Mouse (Mus musculus): ENCODE results near the gene Cdc42ep4.

The Cdc42ep4 gene

DNA sequence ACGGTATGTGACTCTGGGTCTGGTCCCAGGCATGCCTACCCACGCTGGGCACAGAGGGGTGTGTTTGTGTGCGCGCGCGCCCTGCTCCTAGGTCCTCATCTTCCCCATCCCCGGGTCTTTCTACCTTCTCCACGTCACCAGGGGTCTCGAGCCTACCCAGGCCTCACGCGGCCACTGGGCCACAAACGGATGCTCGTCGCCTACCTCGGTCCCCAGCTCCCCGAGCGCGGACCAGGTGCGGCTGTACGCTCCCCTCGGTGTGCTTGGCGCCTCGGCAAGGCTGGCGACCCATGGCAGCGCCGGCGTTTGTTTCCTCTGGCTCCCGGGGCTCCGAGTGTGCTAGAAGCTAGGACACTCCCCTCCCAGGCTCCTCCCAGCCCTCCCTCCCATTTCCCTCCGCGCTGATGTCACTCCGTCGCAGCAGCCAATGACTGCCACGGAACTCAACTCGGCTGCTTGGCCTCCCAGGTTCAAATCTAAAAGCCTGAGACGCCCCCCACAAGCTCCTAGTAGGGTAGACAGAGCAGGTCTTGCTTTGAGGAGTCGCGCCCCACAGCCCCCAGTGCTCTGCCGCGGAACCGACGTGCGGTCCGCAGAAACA, at the start of gene Cdc42ep4:
Cdc42ep4 (minus strand) TSS at position 398 of the 601 bp plus-strand sequence.
- peak; percentile 93 for DNase-seq (ENCODE audit: extremely low spot score, low spot score)

DNA sequence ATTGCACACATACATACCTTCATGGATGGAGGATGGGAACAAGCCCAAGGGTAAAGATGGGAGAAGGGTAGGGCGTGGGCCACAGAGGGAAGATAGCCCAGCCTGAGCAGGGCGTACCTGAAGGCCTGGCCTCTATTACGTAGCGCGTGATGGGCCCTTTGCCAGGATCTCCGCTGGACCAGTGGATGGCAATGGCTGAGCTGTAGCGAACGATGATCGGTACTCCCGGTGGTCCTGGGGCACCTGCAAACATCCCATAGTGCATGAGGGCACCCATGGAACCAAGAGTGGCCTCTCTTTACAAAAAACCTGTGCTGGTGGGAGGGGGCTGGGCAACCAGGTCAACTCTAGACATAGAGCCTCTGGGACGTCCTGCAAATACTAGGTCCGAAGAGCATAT, 48.3 kb upstream of the Cdc42ep4 start:
- no peak for DNase-seq (ENCODE audit: extremely low spot score, low spot score)

DNA sequence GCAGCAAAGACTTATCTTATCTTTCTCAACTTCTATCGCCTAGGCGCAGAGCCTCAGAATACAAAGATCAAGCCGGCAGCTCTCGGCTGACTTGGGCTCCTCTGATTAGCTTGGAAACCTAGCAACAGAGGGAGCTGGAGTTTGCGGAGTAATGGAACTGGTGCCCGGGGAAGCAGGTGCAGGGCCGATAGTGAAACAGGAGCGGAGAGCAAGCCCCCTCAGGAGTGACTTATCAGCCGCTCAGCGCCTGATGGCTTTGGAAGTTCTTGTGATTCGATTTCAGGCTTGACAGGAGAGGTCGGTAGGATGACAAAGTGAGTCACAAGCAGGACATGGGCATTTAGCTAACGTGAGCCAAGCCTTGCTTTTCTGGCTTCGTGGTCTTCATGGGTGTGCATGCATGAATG, 47.4 kb upstream of the Cdc42ep4 start:
- DNase-seq (ENCODE audit: extremely low spot score, low spot score), result no peak

DNA sequence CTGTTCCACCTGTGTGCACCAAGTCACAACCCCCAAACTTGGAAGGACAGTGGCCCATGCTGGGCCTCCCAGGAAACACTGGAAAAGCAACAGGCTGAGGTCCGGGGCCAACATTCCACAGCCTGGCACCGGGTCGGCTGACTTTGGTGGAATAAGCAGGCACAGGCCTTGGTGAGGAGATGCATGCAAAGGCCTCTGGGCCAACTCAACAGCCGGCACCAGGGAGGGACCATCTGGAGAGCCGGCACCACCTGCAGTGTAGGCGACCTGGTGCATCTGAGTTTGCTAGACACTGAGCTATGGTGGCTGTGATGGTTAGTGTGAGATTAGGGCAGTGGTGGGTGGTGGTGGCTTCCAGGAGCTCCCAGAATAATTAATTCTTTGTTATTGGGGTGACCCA, 46.3 kb upstream of the Cdc42ep4 start:
- DNase-seq (ENCODE audit: extremely low spot score, low spot score), result no peak

DNA sequence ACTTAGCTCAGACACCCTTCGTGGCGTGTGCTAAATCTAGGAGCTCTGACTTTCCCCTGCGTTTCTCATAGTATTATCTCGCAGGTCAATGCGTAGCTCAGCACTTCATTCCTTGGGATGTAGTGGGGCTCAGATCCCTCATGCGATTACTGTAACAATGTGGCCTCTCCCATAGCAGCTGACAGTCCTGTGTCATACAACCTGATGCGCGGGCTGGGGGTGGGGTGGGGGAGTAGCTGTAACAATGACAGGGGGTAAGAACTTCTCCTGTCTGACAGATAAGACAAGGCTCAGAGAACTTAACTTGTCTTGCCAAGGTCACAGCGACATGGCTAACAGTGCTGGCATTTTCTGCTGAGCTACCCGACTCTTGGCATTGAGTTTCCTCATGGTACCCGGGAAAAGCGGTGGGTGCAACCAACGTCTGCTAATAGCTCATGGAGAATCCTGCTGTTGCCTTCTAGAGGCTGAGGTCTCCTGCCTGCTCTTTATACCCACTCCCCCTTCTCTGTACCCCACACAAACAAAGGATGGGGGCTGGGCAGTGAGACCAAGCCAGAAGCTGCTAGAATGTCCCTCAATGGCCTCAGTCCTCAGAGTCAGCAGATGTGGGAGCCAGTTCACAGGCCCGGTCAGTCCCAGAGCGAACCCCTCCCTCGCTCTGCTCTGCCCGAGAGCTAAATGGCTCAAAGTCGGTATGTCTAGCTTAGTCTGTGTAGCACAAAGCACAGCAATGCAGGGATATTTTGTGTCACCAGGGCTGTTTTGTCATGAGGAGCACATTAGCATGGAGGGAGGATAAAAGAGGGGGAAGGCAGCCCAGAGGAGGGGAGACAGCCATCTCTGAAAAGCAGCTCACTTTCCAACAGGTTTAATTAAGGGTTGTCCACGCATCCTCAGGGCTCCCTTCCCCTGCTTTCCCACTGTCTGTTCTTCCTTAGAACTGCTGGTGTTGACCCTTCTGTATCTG, 45.6 kb upstream of the Cdc42ep4 start:
- no peak for DNase-seq (ENCODE audit: extremely low spot score, low spot score)

DNA sequence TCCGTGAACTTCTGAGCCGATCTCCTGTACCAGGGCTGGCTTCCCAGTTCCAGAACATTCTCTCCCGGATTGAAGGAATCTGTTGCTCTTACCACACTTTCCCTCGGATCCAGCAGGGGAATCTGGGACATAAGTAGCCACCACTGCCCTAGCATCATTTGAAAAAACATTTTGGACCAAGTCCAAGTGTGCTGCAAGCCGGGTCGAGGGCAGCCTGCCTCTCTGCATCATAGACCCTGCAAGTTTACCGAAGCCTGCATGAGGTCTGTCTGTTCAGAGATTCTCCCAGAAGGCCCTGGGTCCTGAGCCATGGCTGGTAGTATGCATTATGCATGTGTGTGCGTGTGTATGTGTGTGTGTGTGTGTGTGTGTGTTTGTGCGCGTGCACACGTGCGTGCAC, 44.2 kb upstream of the Cdc42ep4 start:
- no peak for DNase-seq (ENCODE audit: extremely low spot score, low spot score)

DNA sequence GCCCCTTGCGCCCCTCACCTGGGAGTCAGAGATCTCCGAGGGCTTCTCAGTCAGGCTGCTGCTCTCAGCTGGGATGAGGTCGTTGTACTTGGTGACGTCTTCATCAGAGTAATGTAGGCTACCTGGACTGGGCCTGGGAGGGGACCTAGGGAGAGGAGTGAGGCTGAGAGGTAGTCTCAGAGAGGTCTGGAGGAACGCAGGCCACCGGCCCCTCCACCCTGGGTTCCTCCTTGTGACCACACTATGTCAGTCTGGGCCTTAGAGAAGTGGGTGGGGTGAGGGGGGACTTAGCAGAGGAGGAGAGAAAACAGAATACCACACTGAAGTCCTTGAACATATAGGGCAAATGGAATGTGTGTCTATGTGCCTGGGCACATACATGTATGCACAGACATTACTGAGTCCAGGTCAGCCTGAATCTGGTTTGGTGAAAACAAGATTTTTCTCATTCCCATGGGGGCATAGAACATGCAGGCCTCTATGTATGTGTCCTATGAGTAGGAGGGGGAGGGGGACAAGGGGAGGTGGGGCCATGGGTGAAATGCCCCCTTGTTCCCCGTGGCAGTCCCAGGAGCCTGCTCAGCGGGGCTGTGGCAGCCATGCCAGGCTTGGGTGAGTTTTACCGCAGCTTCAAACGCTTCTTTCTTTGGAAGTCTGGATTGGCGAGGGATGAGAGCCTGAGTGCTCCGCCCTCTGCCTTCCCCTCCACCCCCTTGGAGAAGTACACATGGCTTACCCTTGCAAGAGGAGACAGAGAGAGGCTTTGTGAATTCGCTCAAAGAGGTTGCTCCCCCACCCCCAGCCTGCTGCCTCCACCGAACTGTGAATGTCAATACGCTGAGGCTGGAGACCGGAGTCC, 39.9 kb upstream of the Cdc42ep4 start:
- DNase-seq (ENCODE audit: extremely low spot score, low spot score), result no peak

DNA sequence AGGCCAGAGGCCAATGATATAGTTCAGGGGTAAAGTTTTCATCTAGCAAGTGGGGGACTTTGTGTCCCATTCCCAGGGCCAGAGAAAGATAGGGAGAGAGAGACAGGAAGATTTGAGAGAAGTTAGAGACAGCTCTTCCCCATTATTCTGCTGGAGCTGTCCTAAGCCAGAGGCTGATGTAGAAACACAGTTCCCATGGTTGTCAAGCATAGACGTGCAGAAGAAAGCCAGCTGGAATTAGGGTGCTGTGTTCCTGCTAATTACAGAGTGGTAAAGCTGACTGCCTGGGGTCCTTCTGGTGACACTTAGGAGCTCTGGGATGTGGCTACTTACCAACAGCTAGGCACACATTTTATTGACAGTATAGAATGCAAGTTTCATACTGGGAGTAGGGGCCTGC, 37.4 kb upstream of the Cdc42ep4 start:
- DNase-seq (ENCODE audit: extremely low spot score, low spot score), result no peak

DNA sequence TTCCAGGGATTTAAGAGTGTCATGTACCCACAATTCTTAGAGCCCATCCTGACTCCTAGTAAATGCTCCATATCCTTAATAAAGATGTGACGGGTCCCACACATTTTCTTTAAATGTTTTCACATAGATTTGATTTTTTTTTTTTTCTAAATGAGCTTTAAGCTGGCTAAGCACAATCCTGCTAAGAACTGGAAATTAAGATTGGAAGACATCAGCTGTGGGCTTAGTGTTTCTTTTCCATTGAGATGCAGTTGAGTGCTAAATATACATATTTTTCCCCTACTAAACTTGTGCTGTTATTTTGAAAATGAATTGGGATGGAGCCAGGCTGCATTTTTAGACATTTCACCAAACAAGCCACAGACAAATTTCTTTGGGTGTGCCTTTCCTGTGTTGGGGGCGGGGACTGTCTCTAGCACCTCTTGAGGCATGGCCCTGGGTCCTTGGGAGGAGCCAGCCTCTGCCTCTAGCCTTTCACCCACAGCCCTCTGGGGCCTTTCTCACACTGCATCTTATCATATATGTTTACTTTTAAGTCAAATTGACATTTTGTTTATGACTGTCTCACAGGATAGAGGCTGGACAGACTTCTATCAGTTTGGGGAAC, 36.6 kb upstream of the Cdc42ep4 start:
- no peak for DNase-seq (ENCODE audit: extremely low spot score, low spot score)

DNA sequence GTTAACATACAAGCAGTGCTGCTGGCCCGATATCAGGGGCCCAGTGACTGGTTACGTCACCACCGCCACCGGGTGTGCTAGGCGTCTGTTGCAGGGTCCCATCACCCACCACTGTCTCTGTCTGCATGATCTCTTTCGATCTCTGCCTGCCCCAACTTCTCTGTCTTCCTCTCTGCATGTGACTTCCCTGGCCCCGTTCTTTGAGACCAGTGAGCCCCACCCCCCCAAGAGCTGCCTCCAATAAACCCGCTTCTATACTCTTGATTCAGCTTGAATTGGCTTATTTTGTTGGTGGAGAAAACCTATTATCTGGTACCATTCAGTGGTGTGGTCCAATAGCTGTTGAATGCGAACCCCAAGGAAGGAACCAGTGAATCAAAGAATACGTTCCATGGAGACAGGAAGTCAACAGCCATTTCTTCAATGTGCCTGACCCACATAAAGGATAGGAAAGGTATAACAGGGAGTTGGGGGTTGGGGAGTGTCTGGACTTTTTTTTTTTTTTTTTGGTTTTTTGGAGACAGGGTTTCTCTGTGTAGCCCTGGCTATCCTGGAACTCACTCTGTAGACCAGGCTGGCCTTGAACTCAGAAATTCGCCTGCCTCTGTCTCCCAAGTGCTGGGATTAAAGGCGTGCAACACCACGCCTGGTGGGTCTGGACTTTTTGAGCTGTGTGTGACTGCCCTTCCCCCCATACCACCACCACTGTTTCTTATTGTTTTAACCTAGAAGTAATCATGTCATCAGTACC, 35.9 kb upstream of the Cdc42ep4 start:
- no peak for DNase-seq (ENCODE audit: extremely low spot score, low spot score)

DNA sequence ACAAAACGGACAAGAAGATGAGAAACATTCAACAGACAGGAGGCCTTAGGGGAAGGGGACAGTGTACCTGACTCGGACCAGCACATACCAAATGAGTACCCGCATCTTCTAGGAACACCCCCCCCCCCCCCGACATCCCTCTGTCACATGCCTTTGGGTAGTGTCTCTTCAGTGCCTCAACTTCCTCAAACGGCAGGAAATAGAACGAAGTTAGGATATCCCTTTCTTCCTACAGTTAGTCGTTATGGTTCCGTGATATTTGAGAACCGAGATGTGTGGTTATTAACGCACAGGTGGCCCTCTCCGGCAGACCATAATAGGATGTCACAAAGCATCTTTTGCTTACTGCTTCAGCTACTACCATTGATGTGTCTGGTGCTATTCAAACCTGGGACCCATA, 35.3 kb upstream of the Cdc42ep4 start:
- no peak for DNase-seq (ENCODE audit: extremely low spot score, low spot score)

DNA sequence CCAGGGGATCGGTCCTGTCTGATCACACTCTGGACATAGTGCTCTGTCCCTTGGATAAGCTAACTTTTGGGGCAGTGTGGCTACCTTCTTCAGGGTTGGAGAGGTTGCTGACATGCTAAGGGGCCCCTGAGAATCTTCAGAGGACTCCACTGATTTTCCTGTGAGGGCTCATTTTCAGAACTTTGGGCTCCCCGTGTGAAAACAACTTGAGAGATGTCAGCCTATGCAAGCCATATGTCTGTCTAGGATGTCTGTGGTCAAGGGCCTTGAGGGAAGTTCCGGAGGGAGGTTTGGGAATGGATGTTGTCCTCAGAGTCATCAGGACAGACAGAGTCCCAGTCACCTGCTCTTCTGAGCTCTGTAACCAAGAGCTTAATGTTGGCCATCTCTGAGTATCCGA, 34.7 kb upstream of the Cdc42ep4 start:
- no peak for DNase-seq (ENCODE audit: extremely low spot score, low spot score)

DNA sequence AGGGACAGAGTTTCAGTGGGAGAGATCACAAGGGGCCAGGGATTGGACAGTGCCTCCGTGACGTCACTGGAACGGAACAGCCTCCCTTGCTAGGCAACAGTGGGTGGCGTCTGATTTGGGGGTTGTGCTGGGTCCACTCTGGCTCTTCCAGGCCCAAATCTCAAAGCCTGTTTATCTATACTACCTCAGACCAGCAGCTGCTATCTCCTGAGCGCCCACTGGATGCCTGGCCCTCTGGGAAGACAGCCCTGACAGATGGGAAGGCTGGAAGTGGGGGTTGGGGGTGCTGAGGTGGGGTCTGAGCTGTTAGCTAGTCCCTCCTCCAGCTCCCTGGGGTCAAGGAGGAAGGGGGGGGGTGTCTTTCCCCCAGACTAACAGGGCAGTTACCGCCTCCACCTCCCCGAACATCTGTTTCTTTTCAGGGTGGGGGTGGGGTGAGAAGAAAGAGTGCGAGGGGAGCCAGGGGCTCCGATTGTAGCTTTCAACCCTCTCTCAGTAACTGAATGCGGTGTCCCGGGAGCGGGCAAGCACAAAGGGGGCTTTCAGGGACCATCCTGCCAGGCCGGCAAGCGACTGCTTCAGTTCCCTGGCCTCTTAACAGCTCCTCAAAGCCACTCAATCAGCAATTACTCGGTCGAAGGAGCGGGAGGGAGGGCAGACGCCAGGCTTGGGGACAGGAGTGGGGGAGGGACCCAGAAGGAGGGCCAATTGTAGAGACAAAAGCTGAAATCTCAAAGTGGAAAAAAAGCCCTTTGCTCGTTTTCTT, 33.9 kb upstream of the Cdc42ep4 start:
- DNase-seq (ENCODE audit: extremely low spot score, low spot score), result peak; percentile 95

DNA sequence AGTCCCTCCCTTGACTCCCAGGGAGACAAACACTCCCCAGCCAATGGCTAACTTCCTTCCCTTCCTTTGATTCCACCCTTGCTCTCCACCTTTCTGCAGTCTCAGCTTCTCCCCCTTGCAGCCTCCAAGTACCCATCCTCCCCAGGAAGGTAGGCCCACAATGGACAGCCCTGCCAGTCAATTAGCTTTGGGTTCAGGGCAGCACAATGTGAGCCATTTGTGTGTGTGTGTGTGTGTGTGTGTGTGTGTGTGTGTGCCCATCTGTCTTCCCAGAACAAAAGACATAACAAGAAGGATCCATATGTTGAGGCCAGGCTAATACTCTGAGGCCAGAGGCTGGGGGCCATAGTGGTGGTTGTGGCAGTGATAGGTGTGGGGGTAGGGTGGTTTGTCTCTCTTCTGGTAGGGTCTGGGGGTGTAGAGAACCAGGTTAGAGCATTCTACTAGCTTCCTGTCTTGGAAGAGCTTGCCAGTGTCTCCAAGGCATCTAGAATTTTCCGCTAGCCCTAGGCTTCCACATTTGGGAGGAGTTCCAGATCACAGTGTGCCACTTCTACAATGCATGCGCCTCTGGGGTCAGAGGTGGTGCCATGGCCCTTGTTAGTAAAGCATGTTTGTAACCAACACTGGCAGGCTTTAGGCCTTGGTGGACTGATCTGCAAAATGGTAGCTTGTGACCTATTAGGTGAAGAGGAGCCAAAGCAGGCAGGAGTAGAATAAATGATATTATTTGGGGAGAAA, 33.1 kb upstream of the Cdc42ep4 start:
- peak; percentile 50 for DNase-seq (ENCODE audit: extremely low spot score, low spot score)

DNA sequence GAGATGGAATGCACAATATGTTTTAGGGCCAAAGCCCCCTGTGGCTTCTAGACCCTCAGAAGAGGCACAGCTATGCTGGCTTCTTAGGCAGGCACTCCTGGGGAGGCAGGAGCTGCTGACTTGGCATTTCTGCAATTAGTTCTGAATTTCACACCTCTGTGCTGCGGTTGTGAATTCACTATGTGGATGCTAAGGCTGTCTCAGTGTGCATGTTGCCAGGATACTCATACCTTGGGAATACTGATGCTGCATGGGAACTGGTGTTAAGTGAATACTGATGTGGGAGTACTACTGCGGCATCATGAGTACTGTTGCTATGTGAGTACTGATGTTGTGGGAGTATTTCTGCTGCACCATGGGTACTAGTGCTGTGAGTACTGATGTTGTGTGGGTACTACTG, 30.8 kb upstream of the Cdc42ep4 start:
- no peak for DNase-seq (ENCODE audit: extremely low spot score, low spot score)

DNA sequence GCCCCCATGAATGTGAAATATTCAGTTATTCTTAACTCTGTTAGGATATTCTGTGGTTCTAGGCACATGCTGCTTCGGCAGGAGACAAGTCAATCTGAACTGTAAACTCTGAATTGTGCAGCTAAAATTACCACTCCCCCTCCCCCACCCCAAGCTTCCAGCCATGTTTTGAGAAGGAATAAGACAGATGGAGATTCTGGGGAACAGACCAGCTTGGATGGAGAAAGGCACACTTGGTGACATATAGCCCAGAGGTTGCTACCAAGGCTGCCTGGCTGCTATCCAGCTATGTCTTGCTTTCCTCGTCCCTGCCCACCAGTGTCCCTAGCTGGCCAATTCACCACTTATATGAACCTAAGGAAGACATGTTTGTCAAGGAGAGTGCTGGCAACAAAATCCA, 30.3 kb upstream of the Cdc42ep4 start:
- DNase-seq (ENCODE audit: extremely low spot score, low spot score), result no peak

DNA sequence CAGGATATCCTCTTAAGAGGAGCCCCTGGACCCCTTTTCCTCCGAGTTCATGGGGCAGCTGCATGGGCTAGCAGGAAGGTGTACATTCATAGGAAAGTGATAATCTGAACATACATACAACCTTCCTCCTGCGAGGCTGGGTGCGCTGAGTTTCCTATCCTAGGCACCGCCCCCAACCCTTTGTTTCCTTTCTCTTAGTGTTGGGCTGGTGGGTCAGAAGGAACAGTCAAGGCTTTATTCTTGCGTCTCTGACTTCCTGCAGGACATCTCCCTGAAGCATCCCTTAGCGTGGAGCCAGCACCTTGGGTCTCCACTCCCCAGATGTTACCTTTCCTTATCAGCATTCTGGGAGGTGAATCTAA, 28.0 kb upstream of the Cdc42ep4 start:
- DNase-seq (ENCODE audit: extremely low spot score, low spot score), result peak; percentile 42

DNA sequence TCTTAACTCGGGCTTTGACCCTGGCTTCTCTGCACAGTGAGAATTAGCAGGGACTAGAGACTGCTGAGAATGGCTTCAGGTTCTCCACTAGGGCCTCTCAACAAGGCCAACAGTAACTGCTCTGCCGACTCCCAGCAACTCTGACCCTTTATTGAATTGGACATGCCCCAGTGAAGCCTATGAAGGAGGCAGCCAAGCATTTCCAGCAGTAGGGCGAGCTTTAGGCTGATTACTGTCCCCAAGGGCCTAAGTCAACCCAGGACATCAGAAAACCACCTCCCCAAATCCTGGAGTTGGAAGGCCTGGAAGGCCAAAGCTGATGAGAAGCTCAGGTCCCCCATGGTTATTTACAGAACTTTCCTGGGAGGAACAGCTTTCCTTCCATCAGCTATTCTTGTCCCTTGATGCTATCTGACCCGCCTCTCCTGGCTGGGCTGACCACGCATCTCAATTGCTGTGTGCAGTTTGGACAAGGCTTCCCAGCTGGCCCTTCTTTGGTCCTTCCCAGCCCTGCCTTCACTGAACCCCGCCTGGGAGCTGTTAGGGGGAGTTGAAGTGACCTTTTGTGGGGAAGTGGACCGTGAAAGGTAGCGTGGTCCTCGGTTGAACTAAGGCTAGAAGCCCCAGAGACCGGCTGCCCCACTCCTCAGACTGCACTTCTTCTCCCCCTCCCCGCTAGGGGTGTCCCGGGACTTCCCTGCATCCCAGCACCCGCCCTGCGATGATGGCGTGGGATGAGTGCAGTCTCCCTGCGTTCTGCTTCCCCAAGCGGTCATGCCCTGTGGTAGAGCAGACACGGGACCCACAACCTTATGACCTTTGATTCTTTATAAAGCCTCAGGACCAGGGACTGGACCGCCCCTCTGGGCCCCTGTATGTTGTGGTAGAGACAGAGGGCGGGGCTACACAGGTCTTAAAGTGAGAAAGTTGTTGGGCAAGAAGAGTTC, 27.3 kb upstream of the Cdc42ep4 start:
- peak; percentile 51 for DNase-seq (ENCODE audit: extremely low spot score, low spot score)
